Mouse (Mus musculus): Measurements from ENCODE around the gene Ube2e3.

The Ube2e3 gene

DNA sequence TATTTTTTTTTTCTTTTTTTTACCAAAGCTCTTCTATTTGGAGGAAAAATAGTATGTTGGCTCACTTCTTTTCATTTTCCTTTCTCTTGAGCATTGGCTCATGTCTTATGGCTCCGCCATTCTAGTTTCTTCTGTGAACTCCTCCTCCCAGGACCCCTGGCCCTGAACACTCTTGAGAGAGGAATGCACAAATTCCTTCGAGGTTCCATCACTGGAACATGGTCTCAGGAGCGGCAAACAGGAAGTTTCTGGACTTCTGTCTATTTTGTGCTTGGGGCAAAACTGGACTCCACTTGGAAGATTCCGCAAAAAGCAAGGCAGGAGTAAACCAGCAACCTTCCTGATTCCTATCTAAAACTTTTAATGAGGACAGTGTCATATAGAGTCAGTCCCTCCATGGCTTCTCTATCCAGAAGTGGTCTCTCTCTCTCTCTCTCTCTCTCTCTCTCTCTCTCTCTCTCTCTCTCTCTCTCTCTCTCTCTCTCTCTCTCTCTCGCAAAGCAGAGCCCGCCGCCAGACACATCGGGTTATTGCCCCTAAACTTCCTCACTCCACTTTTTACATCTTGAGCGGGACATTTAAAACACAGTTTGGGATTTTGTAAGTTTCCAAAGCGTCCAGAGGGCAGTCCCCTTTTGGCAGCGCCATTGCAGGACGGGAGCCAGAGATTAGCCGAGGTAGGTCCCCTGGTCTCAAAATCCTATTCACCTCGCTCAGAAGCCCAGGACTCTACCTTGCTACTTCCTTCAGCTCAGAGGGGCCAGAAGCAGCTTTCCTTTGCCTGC is at the start of gene Ube2e3:
Gene Ube2e3, plus strand, starts transcription at position 399 of the 785 bp plus-strand sequence.
- DNase-seq (ENCODE audit: low spot score in 2 of 2), result no peak

DNA sequence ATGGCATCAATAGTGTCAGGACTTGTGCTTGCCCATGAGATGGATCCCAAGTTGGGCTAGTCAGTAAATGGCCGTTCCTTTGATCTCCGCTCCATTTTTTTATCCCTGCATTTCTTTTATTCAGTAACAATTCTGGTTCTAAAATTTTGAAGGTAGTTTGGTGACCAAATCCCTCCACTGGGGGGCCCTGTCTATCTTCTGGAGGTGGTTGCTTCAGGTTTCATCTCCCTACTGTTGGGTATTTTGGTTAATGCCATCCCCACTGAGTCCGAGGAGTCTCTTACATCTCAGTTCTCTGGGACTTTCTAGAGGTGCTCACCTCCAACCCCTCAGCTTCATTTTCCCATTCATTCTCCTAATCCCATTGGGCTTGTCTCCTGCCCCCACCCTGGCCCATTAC is 38.0 kb upstream of the Ube2e3 start:
- DNase-seq (ENCODE audit: low spot score in 2 of 2), result no peak

DNA sequence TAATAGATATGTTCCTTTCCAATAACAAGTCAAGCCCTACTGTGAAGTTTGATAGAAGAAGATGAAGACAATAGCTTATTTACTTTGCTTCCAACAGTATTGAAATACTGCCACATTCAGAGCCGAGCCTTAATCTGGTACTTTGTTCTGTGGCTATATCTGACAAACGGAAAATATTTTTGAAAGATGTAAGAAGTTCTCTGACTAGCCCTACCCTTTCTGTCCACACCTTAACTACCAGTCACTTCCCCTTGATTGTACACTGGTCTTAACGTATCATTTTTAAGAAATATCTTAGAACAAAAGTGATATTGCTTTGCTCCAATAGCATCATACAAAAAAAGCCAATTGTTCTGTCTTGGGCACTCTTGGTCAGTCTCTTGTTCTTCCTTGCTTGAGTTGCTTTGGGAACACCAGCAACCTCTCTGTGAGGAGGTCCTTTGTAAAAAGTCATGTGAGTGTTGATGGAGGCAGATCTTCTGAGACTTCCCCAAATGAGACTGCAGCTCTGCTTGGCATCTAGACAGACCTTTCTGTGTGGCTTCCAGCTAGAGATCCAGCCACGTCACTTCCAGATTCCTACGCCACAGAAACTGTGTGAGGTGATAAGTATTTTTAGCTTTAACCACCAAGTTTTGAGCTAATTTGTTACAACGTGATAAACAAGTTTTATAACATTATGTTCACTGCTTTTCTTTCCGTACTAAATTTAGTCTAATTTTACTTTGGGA is 26.3 kb upstream of the Ube2e3 start:
- DNase-seq (ENCODE audit: low spot score in 2 of 2), result no peak

DNA sequence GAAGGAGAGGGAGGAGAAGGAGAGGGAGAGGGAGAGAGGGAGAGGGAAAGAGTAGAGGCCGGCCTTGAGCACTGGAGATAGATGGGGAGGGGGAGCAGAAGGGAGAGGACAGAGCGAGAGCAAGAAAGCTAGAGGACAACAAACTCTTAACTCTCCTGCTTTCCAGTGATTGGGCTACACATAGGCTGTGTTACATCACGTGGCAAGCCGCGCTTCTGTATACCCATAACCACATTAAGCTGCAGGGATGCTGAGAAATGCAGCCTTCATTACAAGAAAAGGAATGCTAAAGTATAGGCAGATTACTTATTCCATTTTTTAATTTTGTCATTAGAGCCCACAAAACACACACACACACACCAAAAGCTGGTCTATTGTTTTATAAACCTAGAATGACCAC is 23.6 kb upstream of the Ube2e3 start:
- DNase-seq (ENCODE audit: low spot score in 2 of 2), result no peak

DNA sequence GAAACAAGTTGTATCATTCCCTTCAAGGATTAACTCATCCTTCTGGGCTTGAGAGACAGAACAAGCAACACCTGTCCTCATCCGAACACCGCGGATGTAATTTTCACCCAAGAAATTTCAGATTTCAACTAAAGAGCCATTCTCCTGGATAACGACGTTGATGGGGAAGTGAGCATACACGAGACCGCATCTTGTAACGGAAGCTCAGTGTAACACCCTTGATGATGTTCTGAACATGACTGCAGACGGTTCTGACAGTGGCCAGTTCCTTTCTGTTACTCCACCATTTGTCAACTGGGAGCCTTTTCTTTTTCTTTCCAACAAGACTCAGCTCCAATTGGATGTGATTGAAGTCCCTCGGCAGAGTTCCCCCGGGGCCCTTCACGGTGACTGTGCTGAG is 22.6 kb upstream of the Ube2e3 start:
- DNase-seq (ENCODE audit: low spot score in 2 of 2), result no peak

DNA sequence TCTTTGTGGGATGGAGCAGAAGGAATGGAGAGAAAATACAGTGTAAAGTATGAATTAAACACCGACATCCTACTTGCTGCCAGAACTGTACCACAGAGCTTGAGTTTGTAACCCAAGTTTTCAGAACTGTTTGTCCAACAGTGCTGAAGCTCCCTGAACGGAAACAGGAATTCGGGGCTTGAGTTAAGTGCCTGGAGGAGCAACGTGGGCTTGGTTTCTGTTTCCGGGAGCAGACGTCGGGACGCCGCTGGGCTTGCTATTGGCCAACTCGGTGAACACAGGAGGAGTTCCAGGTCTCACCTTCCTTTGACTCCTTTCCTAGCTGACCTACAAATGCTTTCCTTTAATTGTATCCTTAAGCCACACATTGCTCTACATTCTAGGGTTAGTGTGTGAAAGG is 22.2 kb upstream of the Ube2e3 start:
- no peak for DNase-seq (ENCODE audit: low spot score in 2 of 2)

DNA sequence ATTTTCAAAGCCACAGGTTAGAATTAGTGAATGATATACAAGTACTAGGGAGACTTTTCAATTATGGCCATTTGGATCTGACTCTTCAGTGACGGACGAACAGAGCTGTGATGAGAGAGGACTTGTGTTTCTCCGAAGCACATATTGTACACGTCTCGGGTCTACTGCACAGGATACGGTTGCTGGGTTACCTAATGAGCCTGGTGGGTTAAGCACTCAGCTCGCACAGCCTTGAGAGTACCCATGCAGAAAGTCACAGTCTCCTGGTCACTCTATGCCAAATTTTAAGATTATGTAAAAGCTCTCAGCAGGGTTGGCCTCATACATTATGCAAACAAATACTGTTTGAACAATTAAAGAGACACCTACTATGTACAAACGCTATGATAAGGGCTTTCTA is 13.6 kb upstream of the Ube2e3 start:
- DNase-seq (ENCODE audit: low spot score in 2 of 2), result no peak

DNA sequence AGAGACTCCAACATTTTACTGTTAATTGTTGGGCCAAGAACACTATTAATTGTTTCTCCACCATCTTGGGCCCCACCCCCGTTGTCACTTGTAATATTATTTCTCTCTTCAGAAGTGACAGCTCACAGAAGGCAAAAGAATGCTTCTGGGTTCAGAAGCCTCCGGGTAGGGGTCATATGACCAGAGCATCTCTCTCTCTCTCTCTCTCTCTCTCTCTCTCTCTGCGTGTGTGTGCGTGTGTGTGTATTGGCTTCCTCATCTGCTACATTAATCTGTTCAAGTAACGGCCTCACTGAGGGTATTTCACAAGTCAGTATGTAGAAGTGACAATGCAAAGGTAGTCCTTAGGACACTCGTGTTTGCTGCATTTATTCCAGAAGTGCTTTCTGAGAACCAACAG is 9.3 kb upstream of the Ube2e3 start:
- DNase-seq (ENCODE audit: low spot score in 2 of 2), result no peak

DNA sequence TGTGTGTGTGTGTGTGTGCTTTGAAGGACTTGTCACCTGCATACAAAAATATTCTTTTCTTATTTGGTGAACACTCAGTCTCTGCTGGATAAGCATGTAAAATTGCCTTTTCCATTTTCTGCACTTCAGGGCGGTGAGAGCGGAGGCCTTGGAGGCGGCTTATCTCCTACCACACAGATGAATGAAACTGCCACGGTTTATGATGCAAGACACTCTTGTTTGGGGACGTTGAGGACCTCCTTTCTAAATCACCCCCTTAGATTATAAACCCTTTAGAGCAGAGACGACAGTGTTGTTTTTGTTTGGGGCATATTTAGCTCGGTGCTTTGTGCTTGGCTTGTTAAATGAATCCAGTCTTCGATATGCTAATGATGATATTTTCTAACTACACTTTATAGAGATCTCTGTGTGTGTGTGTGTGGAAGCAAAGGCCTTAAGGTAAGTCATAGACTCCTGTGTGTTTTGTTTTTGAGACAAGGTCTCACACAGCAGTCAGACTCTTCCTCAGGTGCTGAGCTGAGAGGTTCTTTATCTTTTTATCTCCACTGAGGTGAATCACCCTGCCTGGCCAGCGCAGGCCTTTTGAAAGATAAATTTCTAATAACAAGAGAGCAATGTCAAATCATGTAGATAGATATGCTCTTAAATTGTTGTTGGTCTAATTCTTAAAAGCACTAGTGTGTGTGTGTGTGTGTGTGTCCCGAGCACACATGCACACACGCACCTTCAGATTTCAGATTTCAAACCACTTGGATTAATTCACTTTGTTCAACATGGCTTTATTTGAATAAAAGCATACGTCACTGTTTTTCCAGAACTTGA is 8.4 kb upstream of the Ube2e3 start:
- DNase-seq (ENCODE audit: low spot score in 2 of 2), result no peak

DNA sequence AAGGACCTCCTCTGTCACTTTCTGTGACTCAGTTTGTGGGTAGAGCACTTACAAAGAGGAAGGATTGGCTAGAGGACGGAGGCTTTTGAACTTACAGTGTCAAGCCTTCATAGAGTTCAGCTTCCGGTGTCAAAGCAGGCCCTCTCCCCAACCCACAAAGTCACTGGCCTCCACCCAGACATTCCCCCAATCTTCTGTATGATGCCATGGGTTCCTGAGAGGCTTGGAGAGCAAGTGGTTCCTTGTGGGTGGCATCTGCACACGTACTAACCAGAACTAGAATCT is 7.9 kb upstream of the Ube2e3 start:
- no peak for DNase-seq (ENCODE audit: low spot score in 2 of 2)

DNA sequence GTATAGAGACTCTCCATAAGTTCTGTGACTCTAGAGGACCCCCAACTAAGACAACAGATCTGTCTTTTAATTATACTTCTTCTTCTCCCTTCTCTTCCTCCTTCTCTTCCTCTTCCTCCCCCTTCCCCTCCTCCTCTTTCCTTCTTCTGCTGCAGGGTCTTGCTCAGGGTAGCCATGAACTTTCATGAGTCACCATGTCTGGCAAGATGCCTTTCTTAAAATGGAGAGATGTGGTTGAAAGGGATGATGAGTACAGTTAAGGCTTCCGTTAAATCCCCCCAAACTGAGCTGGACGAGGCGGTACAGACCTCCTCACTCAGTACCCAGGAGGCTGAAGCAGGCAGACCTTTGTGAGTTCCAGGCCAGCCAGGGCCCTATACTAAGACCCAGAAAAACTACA is 3.8 kb upstream of the Ube2e3 start:
- no peak for DNase-seq (ENCODE audit: low spot score in 2 of 2)

DNA sequence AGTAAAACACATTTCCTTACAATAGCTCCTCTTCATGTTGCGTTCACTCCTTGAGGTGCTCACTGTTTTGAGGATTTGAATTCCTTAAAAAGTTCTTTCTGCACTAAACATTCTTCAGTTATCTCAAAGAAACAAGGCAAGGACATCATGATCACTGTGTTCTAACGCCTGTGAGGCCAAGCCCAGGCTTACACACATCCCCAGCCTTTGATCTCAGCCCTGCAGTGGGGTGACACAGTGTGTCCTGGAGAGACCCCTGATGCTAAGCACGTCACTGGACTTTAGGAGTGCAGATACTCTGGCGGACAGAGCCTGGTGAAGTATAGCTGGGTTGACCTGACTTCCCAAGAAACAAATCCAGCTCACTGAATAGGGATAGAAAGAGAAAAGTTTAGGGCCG is 3.1 kb upstream of the Ube2e3 start:
- no peak for DNase-seq (ENCODE audit: low spot score in 2 of 2)

DNA sequence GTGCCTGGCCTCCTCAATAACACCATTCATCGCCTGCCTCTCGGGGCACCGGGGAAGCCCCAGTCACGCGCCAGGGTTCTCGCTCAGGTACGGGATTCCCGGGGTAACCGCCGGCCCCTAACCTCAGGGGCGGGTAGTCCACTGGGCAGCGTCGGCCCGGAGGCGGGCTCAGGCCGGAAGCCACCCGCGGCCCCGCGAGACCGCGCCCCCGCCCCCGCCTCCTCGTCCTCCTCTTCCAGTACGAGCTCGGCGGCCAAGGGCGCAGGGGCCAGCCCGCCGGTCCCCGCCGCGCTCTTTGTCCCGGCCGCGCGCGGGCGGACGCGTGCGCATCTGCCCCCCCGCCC is 559 bp downstream of the Ube2e3 start:
- DNase-seq (ENCODE audit: low spot score in 2 of 2), result peak; percentile 66 to 67

DNA sequence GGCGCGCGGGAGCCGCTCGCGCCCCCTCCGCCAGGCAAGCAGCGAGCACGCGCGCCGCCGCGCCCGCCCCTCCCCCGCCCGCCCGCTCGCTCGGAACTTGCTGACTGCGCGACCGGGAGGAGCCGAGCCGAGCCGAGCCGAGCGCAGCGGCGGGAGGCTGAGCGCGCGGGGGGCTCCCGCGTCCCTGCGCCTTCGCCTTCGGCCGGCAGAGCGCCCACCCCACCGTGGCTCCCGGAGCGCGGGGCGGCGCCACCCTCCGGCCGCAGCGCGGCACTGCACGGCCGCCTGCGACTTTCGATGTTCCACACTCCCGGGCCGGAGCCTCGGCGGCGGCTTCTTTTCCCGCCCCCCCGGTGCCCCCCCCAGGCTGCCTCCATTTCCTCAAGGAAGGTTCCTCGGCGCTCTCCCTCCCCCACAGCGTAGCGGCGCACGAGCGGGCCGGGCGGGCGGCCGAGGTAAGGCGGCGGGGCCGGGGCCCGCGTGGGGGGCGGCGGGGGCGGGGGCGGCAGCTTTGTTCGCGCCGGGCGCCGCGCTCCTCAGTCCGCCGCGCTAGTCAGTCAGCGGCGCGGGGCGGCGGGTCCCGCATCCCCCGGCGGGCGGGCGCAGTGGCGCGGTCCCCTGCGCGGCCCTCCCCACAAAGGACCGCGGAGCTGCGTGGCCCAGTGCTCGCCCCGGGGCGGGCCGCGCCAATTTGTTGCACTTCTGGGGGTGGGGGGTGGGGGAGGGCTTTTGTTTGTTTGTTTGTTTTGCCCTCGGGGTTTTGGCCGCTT is 1.2 kb downstream of the Ube2e3 start:
- peak; percentile 60 for DNase-seq (ENCODE audit: low spot score in 2 of 2)

DNA sequence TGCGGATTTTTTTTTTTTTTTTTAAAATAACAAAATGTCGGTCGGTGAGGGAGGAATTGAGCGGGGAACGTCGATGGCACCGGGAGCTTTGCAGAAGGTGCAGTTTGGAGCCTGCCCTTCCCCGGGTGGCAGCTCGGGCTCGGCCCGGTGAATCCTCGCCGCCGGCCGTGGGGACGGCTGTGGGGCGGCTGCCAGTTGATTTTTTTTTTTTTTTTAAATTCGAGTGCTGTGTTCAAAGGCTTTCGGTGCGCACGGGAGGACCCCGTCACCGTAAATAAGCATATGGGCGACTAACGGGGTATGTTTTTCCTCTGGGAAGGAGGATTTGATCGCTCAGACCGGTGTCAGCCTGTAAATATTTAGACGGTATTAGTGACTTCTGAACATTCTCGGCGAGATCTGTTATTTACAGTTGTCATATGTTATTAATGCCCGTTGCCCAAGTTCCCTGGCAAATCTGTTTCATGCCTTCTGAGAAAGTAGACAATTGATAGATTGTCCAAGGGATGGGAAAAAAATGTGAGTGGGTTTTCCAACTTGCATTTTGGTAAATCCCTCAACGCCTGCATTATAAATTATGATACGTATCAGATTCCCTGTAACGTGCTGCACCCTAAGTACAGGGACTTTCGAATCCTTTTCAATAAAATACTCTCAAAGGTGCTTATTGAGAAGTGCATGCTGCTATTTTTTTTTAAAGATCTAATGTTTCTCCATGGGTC is 2.0 kb downstream of the Ube2e3 start:
- DNase-seq (ENCODE audit: low spot score in 2 of 2), result peak in 1 of 2 experiments; percentile 18

DNA sequence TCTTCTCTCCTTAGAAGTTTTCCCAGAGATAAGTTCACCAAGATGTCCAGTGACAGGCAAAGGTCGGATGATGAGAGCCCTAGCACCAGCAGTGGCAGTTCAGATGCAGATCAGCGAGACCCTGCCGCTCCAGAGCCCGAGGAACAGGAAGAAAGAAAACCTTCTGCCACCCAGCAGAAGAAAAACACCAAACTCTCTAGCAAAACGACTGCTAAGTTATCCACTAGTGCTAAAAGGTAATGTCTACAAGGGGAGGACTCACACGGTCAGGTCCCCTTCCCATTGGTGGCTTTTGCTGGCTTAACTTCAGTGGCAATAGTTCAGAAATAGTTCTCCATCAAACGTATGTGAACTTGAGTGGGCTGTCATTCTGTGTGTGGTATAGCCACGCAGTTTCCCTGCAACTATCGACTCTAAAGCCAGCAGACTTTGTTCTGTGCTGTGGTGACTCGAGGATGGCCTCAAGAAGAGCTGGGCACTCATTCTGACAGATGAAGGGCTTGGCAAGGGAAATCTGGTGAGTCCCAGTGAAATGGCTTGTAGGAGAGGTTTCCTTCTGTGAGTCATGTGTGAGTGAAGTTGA is 2.6 kb downstream of the Ube2e3 start:
- DNase-seq (ENCODE audit: low spot score in 2 of 2), result no peak

DNA sequence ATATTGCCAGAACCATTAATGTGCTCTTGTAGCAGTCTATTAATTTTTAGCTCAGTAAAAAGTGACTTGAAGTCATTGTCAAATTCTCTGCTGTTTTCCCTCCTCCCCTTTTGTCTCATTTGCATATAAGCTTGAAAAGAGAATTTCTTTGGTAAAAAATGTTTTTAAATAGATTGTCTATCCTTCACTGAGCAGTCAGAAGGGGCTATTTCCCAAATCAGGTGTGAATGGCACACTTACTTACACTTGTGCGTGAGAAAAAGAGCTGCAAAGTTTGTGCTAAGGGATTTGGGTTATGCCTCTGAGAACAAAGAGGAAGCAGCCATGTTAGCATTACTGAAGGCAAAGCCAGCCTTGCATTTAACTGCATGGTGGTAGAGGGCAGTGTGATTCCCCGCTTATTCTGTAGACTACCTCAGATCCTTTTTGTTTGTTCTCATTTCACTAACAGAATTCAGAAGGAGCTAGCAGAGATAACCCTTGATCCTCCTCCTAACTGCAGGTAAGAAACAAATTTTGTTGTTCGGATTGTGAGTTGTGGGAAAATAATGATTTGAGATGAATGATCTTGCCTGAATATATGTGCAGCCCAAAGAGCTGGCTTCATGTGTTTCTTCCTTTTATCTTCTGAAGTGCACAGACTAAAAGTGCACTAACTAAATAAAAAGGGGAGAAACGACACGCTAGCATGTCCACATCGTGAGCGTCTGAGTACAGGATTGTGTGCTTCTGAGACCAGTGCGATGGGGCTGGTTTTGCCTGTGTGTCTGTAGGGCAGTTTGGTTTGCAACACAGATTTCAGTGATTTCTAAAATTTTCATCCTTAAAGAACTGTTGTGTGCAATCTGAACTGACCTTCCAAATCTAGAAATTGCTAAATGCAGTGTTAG is 4.3 kb downstream of the Ube2e3 start:
- DNase-seq (ENCODE audit: low spot score in 2 of 2), result no peak

DNA sequence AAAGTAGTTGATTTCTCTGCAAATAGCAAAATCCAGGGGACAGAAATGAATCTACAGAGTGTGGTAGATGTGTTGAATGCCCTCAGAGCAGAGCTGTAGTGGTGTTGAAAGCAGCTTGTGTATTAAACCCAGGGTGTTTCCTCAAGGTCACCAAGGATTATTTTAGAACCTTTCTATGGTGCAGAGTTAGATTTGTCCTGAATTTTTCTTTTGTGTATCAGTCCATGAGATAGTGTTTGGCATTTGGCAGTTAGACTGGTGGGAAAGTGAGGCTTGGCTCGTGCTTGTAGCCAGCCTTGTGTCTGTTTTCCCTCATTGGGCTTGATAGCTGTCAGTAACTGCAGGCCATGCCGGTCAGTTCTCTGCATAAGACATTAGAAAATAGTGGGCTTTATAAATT is 6.0 kb downstream of the Ube2e3 start:
- DNase-seq (ENCODE audit: low spot score in 2 of 2), result no peak

DNA sequence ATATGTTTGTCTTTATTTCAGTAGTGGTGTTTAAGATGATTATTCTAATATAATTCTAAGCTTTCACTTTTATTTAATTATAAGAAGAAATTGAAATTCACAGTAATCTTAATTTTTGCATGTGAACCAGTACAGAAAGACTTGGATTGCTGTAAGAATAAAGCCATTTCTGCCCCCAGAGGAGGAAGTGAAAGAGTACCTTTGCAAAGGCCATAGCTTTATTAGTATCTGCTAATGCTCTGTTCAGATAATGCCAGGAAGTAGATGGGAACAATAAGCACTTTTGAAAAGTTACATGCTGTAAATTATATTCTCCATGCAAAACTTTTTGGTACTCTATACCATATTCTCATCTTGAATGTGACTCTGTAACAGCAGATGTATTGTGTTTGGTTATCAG is 8.1 kb downstream of the Ube2e3 start:
- DNase-seq (ENCODE audit: low spot score in 2 of 2), result no peak

DNA sequence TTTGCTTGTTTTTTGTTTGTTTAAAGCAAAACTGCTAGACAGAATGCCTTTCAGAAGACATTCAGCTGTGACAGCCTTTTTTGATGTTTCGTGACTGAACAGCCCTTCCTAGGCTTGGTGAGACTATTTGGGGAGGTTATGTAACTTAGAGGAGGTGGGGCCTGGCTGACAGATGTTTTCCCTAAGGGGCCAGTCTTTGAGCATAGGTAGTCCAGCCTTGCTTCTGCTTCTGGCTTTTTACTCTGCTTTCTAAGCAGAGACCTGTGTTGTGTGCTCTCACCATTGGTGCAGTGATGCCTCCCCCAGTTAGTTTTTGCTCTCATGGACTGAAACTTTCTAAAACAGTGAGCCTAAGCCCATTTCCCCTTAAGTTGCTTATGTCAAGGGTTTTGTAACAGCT is 14.1 kb downstream of the Ube2e3 start:
- DNase-seq (ENCODE audit: low spot score in 2 of 2), result no peak

Data from urinary bladder, postnatal 36 days (tissue).